Mouse (Mus musculus) stomach, embryonic 15.5 days (tissue): ENCODE data around the gene Prr5. TPM values are rescaled to one million over a fixed set of nuclear protein-coding genes. Genes with fewer than 3 reads are reported as not detected.
A peak's percentile ranks its signal among the peaks of the same experiment; 100 is the strongest.
"Not testable (repeated sequence)": the region's sequence is repeated elsewhere in the genome, so short reads cannot be mapped to it uniquely, and the experiment has no call there.

ENCODE experiments used
- ATAC-seq: fragments of 200-750 bp; cut with Nextera tagmentation; 2 replicates; pipeline ENCODE4 v1.8.0; 2017; ENCODE audit warnings: low read depth, moderate number of reproducible peaks, moderate TSS enrichment; ENCODE audit not compliant: insufficient read depth, low FRiP score
- H3K27ac ChIP-seq: fragments of 300-500 bp; sonication (generic); 2 replicates; pipeline ENCODE4 v1.5.1; 2015; ENCODE audit warnings: mild to moderate bottlenecking, inconsistent platforms
- H3K27me3 ChIP-seq: fragments of 300-500 bp; sonication (generic); replicated peaks from 2 replicates; pipeline ENCODE4 v1.6.1; 2015; ENCODE audit warnings: inconsistent platforms
- H3K36me3 ChIP-seq: fragments of 300-500 bp; sonication (generic); 2 replicates; pipeline ENCODE4 v1.6.1; 2015; ENCODE audit warnings: inconsistent platforms
- H3K4me1 ChIP-seq: fragments of 300-500 bp; sonication (generic); 2 replicates; pipeline ENCODE4 v1.6.1; 2015; ENCODE audit warnings: inconsistent platforms
- H3K4me2 ChIP-seq: fragments of 300-500 bp; sonication (generic); 2 replicates; pipeline ENCODE4 v1.6.1; 2015; ENCODE audit warnings: mild to moderate bottlenecking, inconsistent platforms
- H3K4me3 ChIP-seq: fragments of 300-500 bp; sonication (generic); replicated peaks from 2 replicates; pipeline ENCODE4 v1.5.1; 2015; ENCODE audit warnings: inconsistent platforms
- H3K9ac ChIP-seq: fragments of 300-500 bp; sonication (generic); 2 replicates; pipeline ENCODE4 v1.6.1; 2015; ENCODE audit warnings: inconsistent platforms
- H3K9me3 ChIP-seq: fragments of 300-500 bp; sonication (generic); 2 replicates; pipeline ENCODE4 v1.6.1; 2016; ENCODE audit warnings: inconsistent platforms
- WGBS: fragments of 180-500 bp; shearing (Covaris S2); methylation state at CpG from one replicate; pipeline ENCODE4 v1.1.7; 2015; 5-methylcytosine and 5-hydroxymethylcytosine counted together
- polyA plus RNA-seq: library from polyadenylated mRNA; unstranded; fragments of >200 nt; fragmentation: Nextera tagmentation; extraction: Ambion mirVana; gene quantifications from 2 replicates; pipeline ENCODE4 v1.2.1, GENCODE M21; 2015

Gene Prr5
- polyA plus RNA-seq, 1 experiment from 2014 or later = 40.1 TPM

DNA sequence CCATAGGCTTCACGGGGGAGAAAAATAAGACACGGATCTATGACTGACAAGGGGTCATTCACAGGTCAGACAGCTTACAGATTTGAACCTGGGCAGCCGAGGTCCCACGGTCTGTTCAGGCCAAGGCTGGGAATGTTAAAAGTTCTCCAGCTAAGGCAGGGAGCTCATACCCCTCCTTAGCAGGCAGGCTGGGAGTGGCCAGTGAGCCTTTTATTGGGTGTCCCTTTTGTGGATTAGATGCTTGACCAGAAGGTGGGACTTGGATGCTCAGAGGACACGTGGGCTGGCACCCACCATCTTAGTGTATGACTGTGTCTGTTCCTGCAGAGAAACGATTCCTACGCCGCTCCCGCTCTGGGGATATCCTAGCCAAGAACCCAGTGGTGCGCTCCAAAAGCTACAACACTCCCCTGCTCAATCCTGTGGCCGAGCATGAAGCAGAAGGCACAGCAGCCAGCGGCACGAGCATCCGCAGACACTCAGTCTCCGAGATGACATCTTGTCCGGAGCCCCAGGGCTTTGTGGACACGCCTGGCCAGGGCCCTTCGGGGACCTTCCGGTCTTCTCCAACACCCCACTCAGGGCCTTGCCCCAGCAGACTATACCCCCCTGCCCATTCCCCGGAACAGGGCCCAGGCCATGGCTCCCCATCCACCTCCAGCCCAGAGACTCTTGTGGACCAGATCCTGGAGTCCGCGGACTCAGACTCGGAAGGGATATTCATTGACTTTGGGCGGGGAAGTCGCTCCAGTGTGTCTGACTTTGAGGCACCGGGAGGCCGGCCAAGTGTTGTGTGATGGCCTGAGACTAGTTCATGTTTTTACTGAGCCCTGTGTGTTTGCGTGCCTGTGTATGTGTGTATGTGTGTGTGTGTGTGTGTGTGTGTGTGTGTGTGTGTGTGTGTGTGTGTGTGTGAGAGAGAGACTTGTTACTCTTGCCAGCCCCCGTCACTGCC is 33.2 kb downstream of the Prr5 start:
- H3K4me2 ChIP-seq = no peak overlapping the region
- H3K36me3 ChIP-seq = peaks cover 20% of the 10 kb centered on the region; the same call in 1 of the 2 replicates
- ATAC-seq = no peak
- H3K9me3 ChIP-seq = no peaks in the 10 kb centered on the region
- H3K4me1 ChIP-seq = no peaks in the 10 kb centered on the region
- H3K27ac ChIP-seq = no peak overlapping the region
- no peak overlapping the region for H3K9ac ChIP-seq
- WGBS = 87% methylated on average over 29 of the region's 29 CpGs
- no peak overlapping the region for H3K4me3 ChIP-seq
- no peaks in the 10 kb centered on the region for H3K27me3 ChIP-seq

DNA sequence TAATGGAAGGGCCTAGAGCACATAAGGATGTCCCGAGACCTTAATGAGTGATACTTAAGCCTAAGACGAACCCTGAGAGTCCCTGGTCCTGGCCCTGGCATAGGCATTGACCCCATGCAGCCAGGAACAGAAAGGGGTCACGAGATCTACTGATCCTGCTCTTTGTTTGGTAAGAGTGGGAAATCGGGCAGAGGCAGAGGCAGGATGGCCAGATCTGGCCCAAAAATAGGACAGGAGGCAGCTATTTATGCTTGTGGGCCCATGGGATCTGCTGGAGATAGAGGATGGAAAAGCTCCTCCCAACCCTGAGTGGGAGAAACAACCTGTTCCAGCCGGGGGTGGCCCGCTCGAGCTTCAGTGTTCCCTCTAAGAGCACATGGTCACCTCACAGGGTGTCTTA is 34.6 kb downstream of the Prr5 start:
- no peak overlapping the region for H3K27ac ChIP-seq
- no peak overlapping the region for H3K4me2 ChIP-seq
- H3K9me3 ChIP-seq = no peaks in the 10 kb centered on the region
- no peaks in the 10 kb centered on the region for H3K4me1 ChIP-seq
- no peak overlapping the region for H3K4me3 ChIP-seq
- H3K27me3 ChIP-seq = no peaks in the 10 kb centered on the region
- no peak overlapping the region for H3K9ac ChIP-seq
- 84% methylated on average over 7 of the region's 7 CpGs for WGBS
- ATAC-seq = no peak
- H3K36me3 ChIP-seq = peaks cover 20% of the 10 kb centered on the region; the same call in 1 of the 2 replicates

DNA sequence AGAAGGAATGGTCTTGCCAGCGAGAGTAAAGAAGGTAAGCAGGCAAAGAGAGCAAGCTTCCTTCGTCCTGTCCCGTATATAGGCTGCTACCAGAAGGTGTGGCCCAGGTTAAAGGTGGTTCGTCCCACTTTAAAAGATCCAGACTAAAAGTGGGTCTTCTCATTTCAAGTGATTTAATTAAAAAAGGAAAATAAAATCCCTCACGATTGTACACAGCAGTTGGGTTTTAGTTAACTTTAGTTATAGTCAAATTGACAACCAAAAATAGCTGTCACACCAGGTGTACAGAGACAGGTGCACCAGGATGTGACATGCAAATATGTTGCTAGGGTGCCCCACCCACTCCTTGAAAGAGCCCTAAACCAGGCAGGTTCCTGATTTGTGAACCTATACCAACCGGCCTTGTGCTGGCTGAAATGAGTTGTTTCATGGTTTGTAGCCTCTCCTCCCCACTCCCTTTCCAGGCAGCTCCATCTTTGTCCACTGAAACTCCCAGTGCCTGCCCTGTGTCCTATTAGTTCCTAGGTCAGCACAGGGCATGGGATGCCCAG is 36.0 kb downstream of the Prr5 start:
- Histone ChIP-seq H3K36me3 (peaks cover 17% of the 10 kb centered on the region; the same call in 1 of the 2 replicates), H3K27me3 (no peaks in the 10 kb centered on the region), H3K4me3 (no peak overlapping the region), H3K9ac (no peak overlapping the region), H3K27ac (no peak overlapping the region), H3K4me1 (no peaks in the 10 kb centered on the region), H3K4me2 (no peak overlapping the region), H3K9me3 (no peaks in the 10 kb centered on the region)
- 72% methylated on average over 6 of the region's 6 CpGs for WGBS
- no peak for ATAC-seq

DNA sequence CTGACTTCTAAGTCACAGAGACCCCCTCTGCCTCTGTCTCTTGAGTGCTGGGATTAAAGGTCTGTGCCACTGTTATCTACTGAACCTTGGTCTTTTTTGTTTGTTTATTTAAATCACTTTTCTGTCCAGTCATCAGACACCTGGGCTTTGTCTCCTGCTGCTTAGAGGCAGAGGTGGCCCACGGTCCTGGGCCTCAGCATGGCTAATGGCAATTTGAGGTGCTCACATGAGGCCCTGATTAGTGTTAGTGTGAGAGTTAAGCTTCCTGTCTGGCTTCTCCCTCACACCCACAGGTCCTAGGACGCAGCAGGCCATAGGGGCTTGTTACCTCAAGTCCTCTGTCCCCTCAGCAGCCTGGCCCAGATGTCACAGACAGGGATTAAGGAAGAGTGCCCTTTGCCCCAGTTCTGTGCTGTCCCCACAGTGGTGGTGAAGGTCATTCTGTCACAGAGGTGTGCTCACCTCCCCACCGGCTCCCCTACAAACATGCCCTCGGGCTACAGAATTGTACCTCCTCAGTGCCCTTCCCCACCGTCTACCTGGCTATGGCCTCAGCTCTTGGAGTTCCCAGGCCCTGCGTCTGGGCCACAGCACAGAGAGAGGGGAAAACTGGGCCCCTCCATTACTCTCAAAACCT is 37.7 kb downstream of the Prr5 start:
- ATAC-seq = 0 out of 2 replicates have a peak, but pooled peaks have one; percentile 28
- 71% methylated on average over 6 of the region's 6 CpGs for WGBS
- Histone ChIP-seq H3K4me1 (peaks cover 8% of the 10 kb centered on the region; the same call in 1 of the 2 replicates), H3K4me2 (no peak overlapping the region), H3K4me3 (no peak overlapping the region), H3K27ac (no peak overlapping the region), H3K9me3 (no peaks in the 10 kb centered on the region), H3K36me3 (0 out of 2 replicates have a peak, but pooled peaks cover 6% of the 10 kb centered on the region), H3K9ac (no peak overlapping the region), H3K27me3 (no peaks in the 10 kb centered on the region)

DNA sequence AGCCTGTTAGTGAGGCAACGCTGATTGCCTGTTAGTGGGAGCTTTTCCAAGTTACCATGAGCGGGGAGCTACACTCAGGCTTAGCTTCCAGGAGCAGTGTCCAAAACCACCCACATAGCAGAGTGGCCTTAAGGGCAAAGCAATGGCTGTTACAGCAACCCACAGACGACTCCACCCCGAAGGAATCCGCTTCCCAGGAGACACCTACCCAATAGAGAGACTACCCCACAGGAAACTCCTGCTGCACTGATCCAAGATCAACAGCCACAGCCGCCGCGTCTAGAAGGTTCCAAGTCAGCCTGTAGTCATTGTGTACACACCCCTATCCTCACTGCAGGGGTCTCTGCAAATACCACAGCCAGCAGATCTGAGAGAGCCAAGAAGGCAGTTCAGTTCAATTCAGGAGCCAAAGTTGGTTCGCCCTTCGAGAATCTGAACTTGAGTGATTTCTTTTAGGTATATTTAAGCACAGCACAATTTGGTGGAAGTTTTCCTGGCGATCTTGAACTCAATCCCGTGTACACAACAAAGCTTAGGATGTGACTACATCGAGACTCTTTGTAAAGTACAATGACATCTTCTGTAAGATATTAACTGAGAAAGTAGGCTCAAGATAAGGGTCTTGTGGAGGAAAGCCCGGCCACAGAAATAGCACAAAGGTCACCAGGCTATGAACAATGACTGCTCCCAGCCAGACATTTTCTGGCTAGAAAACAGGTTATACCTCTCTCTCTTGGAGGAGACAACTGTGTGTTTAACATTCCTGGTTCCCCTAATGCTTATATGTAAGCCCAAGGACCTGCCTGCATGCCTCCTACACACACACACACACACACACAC is 43.4 kb downstream of the Prr5 start:
- Histone ChIP-seq H3K27ac (peak overlapping the region; percentile 45; the same call in 1 of the 2 replicates), H3K36me3 (no peaks in the 10 kb centered on the region), H3K4me3 (no peak overlapping the region), H3K9me3 (no peaks in the 10 kb centered on the region), H3K27me3 (no peaks in the 10 kb centered on the region), H3K4me2 (no peak overlapping the region), H3K4me1 (peaks cover 19% of the 10 kb centered on the region), H3K9ac (no peak overlapping the region)
- WGBS = 44% methylated on average over 14 of the region's 14 CpGs
- ATAC-seq = no peak

DNA sequence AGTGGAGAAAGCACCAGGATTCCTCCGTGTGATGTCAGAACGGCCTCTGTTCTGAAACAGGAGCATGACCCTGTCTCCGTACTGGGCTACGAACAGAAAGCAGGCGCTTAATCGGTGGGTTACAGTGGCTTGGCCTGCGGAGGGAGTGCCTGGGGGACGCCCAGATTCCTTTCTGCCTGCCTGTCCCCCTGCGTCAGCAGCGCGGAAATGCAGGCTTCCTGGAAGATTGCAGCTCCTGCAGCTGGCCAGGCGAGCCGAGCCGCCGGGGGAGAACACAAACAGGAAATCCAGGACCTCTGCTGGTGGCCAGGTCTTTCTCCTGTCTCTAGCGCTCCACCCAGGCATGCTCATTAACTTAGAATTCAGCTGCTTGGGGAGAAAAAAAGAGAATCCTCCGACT is 45.3 kb downstream of the Prr5 start:
- under 1% methylated on average over 17 of the region's 17 CpGs for WGBS
- peak; percentile 78 for ATAC-seq
- Histone ChIP-seq H3K4me3 (peak overlapping the region; percentile 22; the same call in 1 of the 2 replicates), H3K9ac (no peak overlapping the region), H3K27me3 (no peaks in the 10 kb centered on the region), H3K4me2 (peak overlapping the region; percentile 52), H3K4me1 (peaks cover 26% of the 10 kb centered on the region), H3K9me3 (no peaks in the 10 kb centered on the region), H3K27ac (peak overlapping the region; percentile 84), H3K36me3 (no peaks in the 10 kb centered on the region)

DNA sequence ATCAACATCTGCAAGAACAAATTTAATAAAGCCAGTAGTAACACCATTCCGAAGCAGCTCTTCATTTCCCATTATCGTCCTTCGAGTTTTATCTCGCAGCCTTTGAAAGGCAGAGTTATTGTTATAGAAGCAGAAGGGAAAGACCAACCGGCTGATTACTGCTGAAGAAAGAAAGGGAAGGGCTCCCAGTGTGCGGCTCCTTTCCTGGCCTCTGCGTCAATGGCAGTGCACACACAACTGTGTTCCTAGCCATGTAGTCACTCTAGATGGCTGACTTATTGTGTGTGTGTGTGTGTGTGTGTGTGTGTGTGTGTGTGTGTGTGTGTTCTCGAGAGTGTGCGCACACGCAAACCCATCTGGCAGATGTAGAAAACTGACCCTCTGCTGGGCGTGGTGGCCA is 45.7 kb downstream of the Prr5 start:
- Histone ChIP-seq H3K9me3 (no peaks in the 10 kb centered on the region), H3K4me2 (peak overlapping the region; percentile 52), H3K4me1 (peaks cover 28% of the 10 kb centered on the region), H3K27ac (peak overlapping the region; percentile 84), H3K36me3 (no peaks in the 10 kb centered on the region), H3K27me3 (no peaks in the 10 kb centered on the region), H3K4me3 (peak overlapping the region; percentile 22; the same call in 1 of the 2 replicates), H3K9ac (no peak overlapping the region)
- WGBS = 40% methylated on average over 11 of the region's 11 CpGs
- no peak for ATAC-seq

DNA sequence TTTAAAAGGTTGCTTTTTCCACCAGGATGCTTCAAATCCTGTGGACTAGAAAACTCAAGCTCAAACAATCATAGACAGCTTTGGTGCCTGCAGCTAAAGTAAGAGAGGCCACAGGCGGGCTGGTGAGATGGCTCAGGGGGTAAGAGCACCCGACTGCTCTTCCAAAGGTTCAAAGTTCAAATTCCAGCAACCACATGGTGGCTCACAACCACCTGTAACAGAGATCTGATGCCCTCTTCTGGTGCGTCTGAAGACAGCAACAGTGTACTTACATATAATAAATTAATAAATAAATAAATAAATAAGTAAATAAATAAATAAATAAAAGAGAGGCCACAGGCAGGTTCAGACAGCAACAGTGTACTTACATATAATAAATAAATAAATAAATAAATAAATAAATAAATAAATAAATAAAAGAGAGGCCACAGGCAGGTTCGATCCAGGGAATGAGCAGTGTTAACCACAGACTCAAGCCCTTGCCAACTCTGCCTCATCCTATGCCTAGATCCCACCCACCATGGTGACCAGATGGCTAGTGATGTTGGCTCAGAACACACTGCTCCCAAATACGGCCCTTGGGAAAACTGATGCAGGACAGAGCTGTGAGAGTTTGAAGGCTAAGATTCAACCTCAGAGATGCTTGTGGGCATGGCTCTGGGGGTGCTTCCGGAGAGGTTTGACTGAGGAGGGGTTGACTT is 48.3 kb downstream of the Prr5 start:
- not testable (repeated sequence) for ATAC-seq, H3K4me2 ChIP-seq, H3K27me3 ChIP-seq, H3K27ac ChIP-seq, H3K4me3 ChIP-seq, H3K9ac ChIP-seq, H3K9me3 ChIP-seq, H3K36me3 ChIP-seq
- peaks cover 24% of the 10 kb centered on the region for H3K4me1 ChIP-seq
- 64% methylated on average over 6 of the region's 6 CpGs for WGBS

DNA sequence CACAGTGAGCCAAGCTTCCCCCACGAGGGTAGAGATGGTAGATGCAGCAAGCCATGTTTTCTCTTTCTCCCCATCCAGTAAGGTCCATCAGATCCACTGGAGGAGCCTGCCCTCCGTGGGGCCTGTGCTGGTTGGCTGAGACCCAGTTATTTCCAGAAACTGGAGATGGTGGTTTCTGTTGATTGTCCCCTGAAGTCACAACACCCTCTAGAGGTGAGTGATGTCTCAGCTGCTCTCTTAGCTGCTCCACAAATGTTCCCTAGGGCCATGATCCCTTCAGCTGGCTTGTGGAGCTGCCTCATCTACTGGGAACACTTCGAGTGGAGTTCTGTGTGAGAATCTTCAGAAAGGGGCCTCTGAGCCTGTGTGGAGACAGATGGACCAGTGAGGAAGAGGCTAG is 49.4 kb downstream of the Prr5 start:
- ATAC-seq = no peak
- no peak overlapping the region for H3K9ac ChIP-seq
- H3K4me3 ChIP-seq = no peak overlapping the region
- no peaks in the 10 kb centered on the region for H3K36me3 ChIP-seq
- WGBS = 58% methylated on average over 3 of the region's 3 CpGs
- no peak overlapping the region for H3K4me2 ChIP-seq
- no peaks in the 10 kb centered on the region for H3K27me3 ChIP-seq
- no peak overlapping the region for H3K27ac ChIP-seq
- peaks cover 24% of the 10 kb centered on the region for H3K4me1 ChIP-seq
- no peaks in the 10 kb centered on the region for H3K9me3 ChIP-seq

DNA sequence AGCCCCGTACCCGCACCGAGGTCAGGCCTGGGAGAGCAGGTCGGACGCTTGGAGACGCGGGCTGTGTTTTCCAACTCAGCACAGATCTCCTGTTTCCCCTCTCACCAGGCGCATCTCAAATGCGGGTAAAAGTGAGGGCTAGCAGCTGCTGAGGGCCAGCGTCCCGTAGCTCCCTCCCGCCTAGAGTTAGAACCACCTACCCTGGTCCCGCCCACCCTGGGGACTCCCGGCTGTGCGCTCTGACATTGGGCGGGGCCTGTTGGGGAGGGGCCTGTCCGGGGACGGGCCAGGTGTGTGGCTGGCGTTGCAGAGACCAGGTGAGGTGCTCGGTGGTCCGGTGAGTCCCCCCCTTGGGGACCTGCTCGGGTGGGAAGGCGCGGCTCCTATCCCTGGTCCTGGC is 50.4 kb downstream of the Prr5 start, which contains the start of gene Arhgap8:
TSS of gene Arhgap8 (plus strand) at position 262 of the 400 bp plus-strand sequence.
- H3K9me3 ChIP-seq = no peaks in the 10 kb centered on the region
- peak within 1 kb of the TSS; percentile 47 for H3K4me3 ChIP-seq
- no peak within 1 kb of the TSS; the same call in 1 of the 2 replicates for H3K27ac ChIP-seq
- H3K36me3 ChIP-seq = no peaks in the 10 kb centered on the region
- H3K9ac ChIP-seq = no peak within 1 kb of the TSS; the same call in 1 of the 2 replicates
- 2% methylated on average over 24 of the region's 24 CpGs for WGBS
- ATAC-seq = peak; percentile 85
- no peaks in the 10 kb centered on the region for H3K27me3 ChIP-seq
- peak within 1 kb of the TSS; percentile 94 for H3K4me2 ChIP-seq
- peaks cover 18% of the 10 kb centered on the region for H3K4me1 ChIP-seq
